Mouse (Mus musculus) forelimb bud, embryonic 11.5 days (tissue): ENCODE measurements at regions not wholly inside any gene's neighbourhood (a gene's known extent, or its start where the extent isn't known, plus 50 kb on each side); places are given as distances from the start of the nearest gene placed in this dataset.

Experiments used
- DNase-seq: peaks from one replicate; pipeline ENCODE4 v3.0.0-alpha.2; 2012; ENCODE audit warnings: low read depth, low spot score

GRCm38 (mm10) chr11:7519556-7519955 is 305.8 kb upstream of the Igfbp3 start:
- DNase-seq, result no peak

GRCm38 (mm10) chr11:7508861-7509260 is 295.1 kb upstream of the Igfbp3 start:
- DNase-seq, result no peak

GRCm38 (mm10) chr11:7506421-7506945 is 292.8 kb upstream of the Igfbp3 start:
- peak; percentile 58 for DNase-seq

- no peak for DNase-seq
Observed at GRCm38 (mm10) chr11:7504651-7505321, 291.1 kb upstream of the Igfbp3 start.

GRCm38 (mm10) chr11:7502679-7503078 is 289.0 kb upstream of the Igfbp3 start:
- no peak for DNase-seq

GRCm38 (mm10) chr11:7502045-7502444 is 288.3 kb upstream of the Igfbp3 start:
- no peak for DNase-seq

GRCm38 (mm10) chr11:7497803-7498202 is 284.1 kb upstream of the Igfbp3 start:
- no peak for DNase-seq

GRCm38 (mm10) chr11:7473832-7474545 is 260.3 kb upstream of the Igfbp3 start:
- DNase-seq, result no peak

GRCm38 (mm10) chr11:7465522-7465921 is 251.8 kb upstream of the Igfbp3 start:
- no peak for DNase-seq

- peak; percentile 3 for DNase-seq
Observed at GRCm38 (mm10) chr11:7461956-7462771, 248.4 kb upstream of the Igfbp3 start.

- no peak for DNase-seq
Observed at GRCm38 (mm10) chr11:7451756-7452155, 238.0 kb upstream of the Igfbp3 start.

GRCm38 (mm10) chr11:7444494-7444893 is 230.8 kb upstream of the Igfbp3 start:
- no peak for DNase-seq

GRCm38 (mm10) chr11:7439276-7439675 is 225.6 kb upstream of the Igfbp3 start:
- no peak for DNase-seq

- DNase-seq, result no peak
Observed at GRCm38 (mm10) chr11:7434591-7434990, 220.9 kb upstream of the Igfbp3 start.

GRCm38 (mm10) chr11:7427771-7428170 is 214.0 kb upstream of the Igfbp3 start:
- DNase-seq, result no peak

GRCm38 (mm10) chr11:7425233-7425632 is 211.5 kb upstream of the Igfbp3 start:
- no peak for DNase-seq

GRCm38 (mm10) chr11:7424082-7424471 is 210.4 kb upstream of the Igfbp3 start:
- peak; percentile 8 for DNase-seq

- DNase-seq, result peak; percentile 9
Observed at GRCm38 (mm10) chr11:7423276-7424081, 209.8 kb upstream of the Igfbp3 start.

GRCm38 (mm10) chr11:7412631-7413030 is 198.9 kb upstream of the Igfbp3 start:
- no peak for DNase-seq

GRCm38 (mm10) chr11:7408992-7409391 is 195.3 kb upstream of the Igfbp3 start:
- peak; percentile 20 for DNase-seq

GRCm38 (mm10) chr11:7404666-7405065 is 190.9 kb upstream of the Igfbp3 start:
- DNase-seq, result no peak
